Mouse (Mus musculus) heart, embryonic 12.5 days (tissue): Measurements from ENCODE around the gene Krtap4-7. TPM values are rescaled to one million over a fixed set of nuclear protein-coding genes. Genes with fewer than 3 reads are reported as not detected.
"Not testable (repeated sequence)": the region's sequence is repeated elsewhere in the genome, so short reads cannot be mapped to it uniquely, and the experiment has no call there.

Experiments used
- ATAC-seq: fragments of 200-750 bp; cut with Nextera tagmentation; 2 replicates; pipeline ENCODE4 v1.8.0; 2017; ENCODE audit warnings: moderate TSS enrichment, moderate library complexity; ENCODE audit not compliant: insufficient number of reproducible peaks, low FRiP score
- H3K27ac ChIP-seq: fragments of 300-500 bp; sonication (generic); 2 replicates; pipeline ENCODE4 v1.5.1; 2016; ENCODE audit warnings: mild to moderate bottlenecking, moderate library complexity; ENCODE audit not compliant: poor library complexity, severe bottlenecking
- H3K27me3 ChIP-seq: fragments of 300-500 bp; sonication (generic); replicated peaks from 2 replicates; pipeline ENCODE4 v1.6.1; 2016; ENCODE audit warnings: mild to moderate bottlenecking, moderate library complexity
- H3K36me3 ChIP-seq: fragments of 300-500 bp; sonication (generic); 2 replicates; pipeline ENCODE4 v1.6.1; 2016; ENCODE audit warnings: mild to moderate bottlenecking, moderate library complexity
- H3K4me1 ChIP-seq: fragments of 300-500 bp; sonication (generic); replicated peaks from 2 replicates; pipeline ENCODE4 v1.6.1; 2016; ENCODE audit warnings: mild to moderate bottlenecking
- H3K4me2 ChIP-seq: fragments of 300-500 bp; sonication (generic); 2 replicates; pipeline ENCODE4 v1.6.1; 2016; ENCODE audit warnings: mild to moderate bottlenecking, moderate library complexity
- H3K4me3 ChIP-seq: fragments of 300-500 bp; sonication (generic); 2 replicates; pipeline ENCODE4 v1.5.1; 2016; ENCODE audit warnings: mild to moderate bottlenecking
- H3K9ac ChIP-seq: fragments of 300-500 bp; sonication (generic); 2 replicates; pipeline ENCODE4 v1.6.1; 2016; ENCODE audit warnings: mild to moderate bottlenecking, moderate library complexity
- H3K9me3 ChIP-seq: fragments of 300-500 bp; sonication (generic); replicated peaks from 2 replicates; pipeline ENCODE4 v1.6.1; 2016; ENCODE audit warnings: mild to moderate bottlenecking, moderate library complexity
- WGBS: fragments of 180-500 bp; shearing (Covaris S2); methylation state at CpG from one replicate; pipeline ENCODE4 v1.1.7; 2016; 5-methylcytosine and 5-hydroxymethylcytosine counted together
- polyA plus RNA-seq: library from polyadenylated mRNA; unstranded; fragments of >200 nt; fragmentation: Nextera tagmentation; extraction: Ambion mirVana; gene quantifications from 2 replicates; pipeline ENCODE4 v1.2.1, GENCODE M21; 2016

The Krtap4-7 gene
- polyA plus RNA-seq, 1 experiment from 2014 or later, result not detected

GRCm38 (mm10) chr11:99597742-99598141 lies 46.1 kb downstream of the Krtap4-7 start, which contains the start of gene Krtap9-3:
Gene Krtap9-3, minus strand, starts transcription at chr11:99598105.
- not testable (repeated sequence) for H3K27me3 ChIP-seq, H3K9me3 ChIP-seq, H3K4me1 ChIP-seq, H3K27ac ChIP-seq, H3K4me3 ChIP-seq, ATAC-seq, H3K36me3 ChIP-seq, H3K9ac ChIP-seq, H3K4me2 ChIP-seq
- WGBS, result 74% methylated on average over 6 of the region's 6 CpGs

Other genes with a start within 250 kb of the Krtap4-7 start
- gene Krt12, start 221.8 kb downstream of the Krtap4-7 start, polyA plus RNA-seq, result not detected in 2 replicates
- 3.6 and 4.1 TPM in 2 replicates for gene Krt20, start 205.9 kb downstream of the Krtap4-7 start, polyA plus RNA-seq
- 0.27 and 0.52 TPM in 2 replicates for gene Krt23, start 151.0 kb downstream of the Krtap4-7 start, polyA plus RNA-seq
- not detected in 2 replicates for gene Krt39, start 122.8 kb downstream of the Krtap4-7 start, polyA plus RNA-seq
- not detected in 2 replicates for gene Krt40, start 100.9 kb downstream of the Krtap4-7 start, polyA plus RNA-seq
- not detected in 2 replicates for gene Krtap3-3, start 93.2 kb downstream of the Krtap4-7 start, polyA plus RNA-seq
- not detected in 2 replicates for gene Krtap3-2, start 87.2 kb downstream of the Krtap4-7 start, polyA plus RNA-seq
- not detected in 2 replicates for gene Gm11939, start 84.6 kb downstream of the Krtap4-7 start, polyA plus RNA-seq
- gene Krtap3-1, start 77.5 kb downstream of the Krtap4-7 start, polyA plus RNA-seq, result not detected in 2 replicates
- not detected in 2 replicates for gene Krtap1-5, start 63.1 kb downstream of the Krtap4-7 start, polyA plus RNA-seq
- gene Krtap1-4, start 60.4 kb downstream of the Krtap4-7 start, polyA plus RNA-seq, result not detected in 2 replicates
- gene Krtap1-3, start 52.8 kb downstream of the Krtap4-7 start, polyA plus RNA-seq, result not detected in 2 replicates
- not detected in 2 replicates for gene Krtap9-3, start 46.0 kb downstream of the Krtap4-7 start, polyA plus RNA-seq
- gene Gm11938, start 40.8 kb downstream of the Krtap4-7 start, polyA plus RNA-seq, result not detected in 2 replicates
- not detected in 2 replicates for gene Gm11937, start 33.9 kb downstream of the Krtap4-7 start, polyA plus RNA-seq
- gene Krtap2-4, start 29.2 kb downstream of the Krtap4-7 start, polyA plus RNA-seq, result not detected in 2 replicates
- gene Gm11562, start 23.7 kb downstream of the Krtap4-7 start, polyA plus RNA-seq, result not detected in 2 replicates
- not detected in 2 replicates for gene Krtap4-1, start 15.9 kb downstream of the Krtap4-7 start, polyA plus RNA-seq
- gene Krtap4-2, start 9.0 kb downstream of the Krtap4-7 start, polyA plus RNA-seq, result not detected in 2 replicates
- gene Gm11555, start 6.1 kb upstream of the Krtap4-7 start, polyA plus RNA-seq, result not detected in 2 replicates
- not detected in 2 replicates for gene Gm11563, start 14.9 kb upstream of the Krtap4-7 start, polyA plus RNA-seq
- gene Krtap4-6, start 21.9 kb upstream of the Krtap4-7 start, polyA plus RNA-seq, result not detected in 2 replicates
- gene Gm14190, start 46.7 kb upstream of the Krtap4-7 start, polyA plus RNA-seq, result not detected in 2 replicates
- gene Gm14180, start 90.2 kb upstream of the Krtap4-7 start, polyA plus RNA-seq, result not detected in 2 replicates
- not detected in 2 replicates for gene Gm11595, start 128.8 kb upstream of the Krtap4-7 start, polyA plus RNA-seq
- gene Krtap4-8, start 136.6 kb upstream of the Krtap4-7 start, polyA plus RNA-seq, result not detected in 2 replicates
- not detected in 2 replicates for gene Krtap4-9, start 141.1 kb upstream of the Krtap4-7 start, polyA plus RNA-seq
- gene Gm11596, start 149.4 kb upstream of the Krtap4-7 start, polyA plus RNA-seq, result not detected in 2 replicates
- gene Gm11569, start 154.8 kb upstream of the Krtap4-7 start, polyA plus RNA-seq, result not detected in 2 replicates
- gene Gm11554, start 160.4 kb upstream of the Krtap4-7 start, polyA plus RNA-seq, result not detected in 2 replicates
- gene Krtap4-13, start 165.8 kb upstream of the Krtap4-7 start, polyA plus RNA-seq, result not detected in 2 replicates
- gene Gm11564, start 171.6 kb upstream of the Krtap4-7 start, polyA plus RNA-seq, result not detected in 2 replicates
- not detected in 2 replicates for gene 2300003K06Rik, start 194.0 kb upstream of the Krtap4-7 start, polyA plus RNA-seq
- not detected in 2 replicates for gene Krtap4-16, start 207.5 kb upstream of the Krtap4-7 start, polyA plus RNA-seq
- gene Gm11568, start 213.8 kb upstream of the Krtap4-7 start, polyA plus RNA-seq, result not detected in 2 replicates
- not detected in 2 replicates for gene Gm11559, start 220.4 kb upstream of the Krtap4-7 start, polyA plus RNA-seq
- gene Krtap9-1, start 229.3 kb upstream of the Krtap4-7 start, polyA plus RNA-seq, result not detected in 2 replicates
- gene Gm11567, start 235.1 kb upstream of the Krtap4-7 start, polyA plus RNA-seq, result not detected in 2 replicates